Mouse (Mus musculus) cerebellum, adult (tissue): ENCODE measurements around the gene Otop3.
"Not testable (repeated sequence)": the region's sequence is repeated elsewhere in the genome, so short reads cannot be mapped to it uniquely, and the experiment has no call there.

Experiments used
- ATAC-seq: cut with Nextera tagmentation; 2 replicates; pipeline ENCODE4 v1.9.2; 2017; ENCODE audit warnings: mild to moderate bottlenecking, moderate library complexity, mixed read lengths; ENCODE audit not compliant: insufficient number of reproducible peaks, low FRiP score, low TSS enrichment

Otop3 gene

GRCm38 (mm10) chr11:115384587-115384986, 50.1 kb downstream of the Otop3 start:
- ATAC-seq, result no peak

GRCm38 (mm10) chr11:115386859-115387258, 52.3 kb downstream of the Otop3 start:
- not testable (repeated sequence) for ATAC-seq

GRCm38 (mm10) chr11:115391358-115391757, 56.8 kb downstream of the Otop3 start:
- no peak for ATAC-seq

GRCm38 (mm10) chr11:115393721-115394325, 59.3 kb downstream of the Otop3 start:
- peak; percentile 67; the same call in 1 of the 2 replicates for ATAC-seq
